Mouse (Mus musculus) bone marrow, adult 2 months (tissue): Measurements from ENCODE around the gene Gsk3b. TPM values are rescaled to one million over a fixed set of nuclear protein-coding genes. Genes with fewer than 3 reads are reported as not detected.
"Not testable (repeated sequence)": the region's sequence is repeated elsewhere in the genome, so short reads cannot be mapped to it uniquely, and the experiment has no call there.

Source experiments
- H3K27ac ChIP-seq: fragments of 200-500 bp; 2 replicates; pipeline ENCODE4 v1.5.1; 2012; ENCODE audit warnings: low read depth, mild to moderate bottlenecking, control low read depth, inconsistent platforms, low read length; ENCODE audit not compliant: control insufficient read depth, poor library complexity, insufficient read depth
- H3K4me1 ChIP-seq: fragments of 200-500 bp; 2 replicates; pipeline ENCODE4 v1.6.1; 2011; ENCODE audit warnings: low read length; ENCODE audit not compliant: control insufficient read depth, insufficient read depth
- H3K4me3 ChIP-seq: fragments of 200-500 bp; replicated peaks from 2 replicates; pipeline ENCODE3; 2011; ENCODE audit warnings: mild to moderate bottlenecking, low read depth, low read length, control low read depth; ENCODE audit not compliant: control insufficient read depth
- CTCF ChIP-seq: fragments of 200-500 bp; IDR thresholded peaks from 2 replicates; pipeline ENCODE4 v1.5.1; 2011; ENCODE audit warnings: low read length, control low read depth; ENCODE audit not compliant: control insufficient read depth, insufficient read depth
- POLR2A ChIP-seq: fragments of 200-500 bp; IDR thresholded peaks from 2 replicates; pipeline ENCODE4 v1.6.1; 2011; ENCODE audit warnings: low read depth, mild to moderate bottlenecking, control low read depth, low read length, borderline replicate concordance; ENCODE audit not compliant: control insufficient read depth
- WGBS: fragments of 180-500 bp; shearing (Covaris S2); methylation state at CpG from one replicate; pipeline ENCODE4 v1.1.7; 2018; 5-methylcytosine and 5-hydroxymethylcytosine counted together
- polyA plus RNA-seq: library from polyadenylated mRNA; stranded (reverse); fragments of >200 nt; gene quantifications from 2 replicates; pipeline ENCODE4 v1.2.4, GENCODE M21; 2011; ENCODE audit warnings: low replicate concordance; ENCODE audit not compliant: missing spikeins, insufficient read depth, insufficient read length

The Gsk3b gene
- polyA plus RNA-seq, 1 experiment, result 10.2 TPM

- no peak for TF ChIP-seq POLR2A
- TF ChIP-seq CTCF, result no peak
- no peak overlapping the region for H3K4me3 ChIP-seq
- H3K4me1 ChIP-seq, result peaks cover 4% of the 10 kb centered on the region; the same call in 1 of the 2 replicates
- WGBS, result 17% methylated on average over 5 of the region's 5 CpGs
- no peak overlapping the region for H3K27ac ChIP-seq
Observed at GRCm38 (mm10) chr16:38110575-38110974, 21.8 kb downstream of the Gsk3b start.

GRCm38 (mm10) chr16:38114074-38114473, 25.3 kb downstream of the Gsk3b start:
- Histone ChIP-seq H3K4me3 (no peak overlapping the region), H3K27ac (no peak overlapping the region), H3K4me1 (peaks cover 4% of the 10 kb centered on the region; the same call in 1 of the 2 replicates)
- WGBS, result 81% methylated on average over 2 of the region's 2 CpGs
- TF ChIP-seq CTCF, result no peak
- TF ChIP-seq POLR2A, result no peak

GRCm38 (mm10) chr16:38117909-38118308, 29.1 kb downstream of the Gsk3b start:
- WGBS, result 86% methylated on average over 9 of the region's 9 CpGs
- not testable (repeated sequence) for H3K4me3 ChIP-seq, H3K27ac ChIP-seq, H3K4me1 ChIP-seq

DNA sequence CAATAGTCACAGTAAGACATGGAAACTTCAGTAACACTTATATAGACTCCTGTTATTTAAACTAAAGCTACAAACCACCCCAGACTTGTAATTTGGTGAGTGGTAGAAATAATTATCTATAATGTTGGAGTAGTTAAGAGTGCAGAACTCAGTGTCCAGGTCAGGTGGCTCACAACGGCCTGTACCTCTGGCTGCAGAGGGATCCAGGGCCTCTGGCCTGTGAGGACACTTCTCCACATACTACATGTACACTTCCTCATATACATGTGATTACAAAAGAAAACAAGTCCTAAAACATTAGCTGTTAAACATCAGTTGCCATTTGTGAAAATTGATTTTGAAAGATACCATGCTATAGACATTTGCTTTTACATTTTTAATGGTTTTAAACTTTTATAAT, 29.9 kb downstream of the Gsk3b start:
- Histone ChIP-seq H3K4me1 (no peaks in the 10 kb centered on the region), H3K27ac (no peak overlapping the region), H3K4me3 (no peak overlapping the region)
- WGBS, result 68% methylated on average over 1 of the region's 1 CpGs
- TF ChIP-seq CTCF, result no peak
- no peak for TF ChIP-seq POLR2A

- no peaks in the 10 kb centered on the region for H3K4me1 ChIP-seq
- no peak overlapping the region for H3K27ac ChIP-seq
- WGBS, result 89% methylated on average over 5 of the region's 5 CpGs
- TF ChIP-seq POLR2A (no peak), CTCF (no peak)
- H3K4me3 ChIP-seq, result no peak overlapping the region
Observed at GRCm38 (mm10) chr16:38119286-38119685, 30.5 kb downstream of the Gsk3b start.

DNA sequence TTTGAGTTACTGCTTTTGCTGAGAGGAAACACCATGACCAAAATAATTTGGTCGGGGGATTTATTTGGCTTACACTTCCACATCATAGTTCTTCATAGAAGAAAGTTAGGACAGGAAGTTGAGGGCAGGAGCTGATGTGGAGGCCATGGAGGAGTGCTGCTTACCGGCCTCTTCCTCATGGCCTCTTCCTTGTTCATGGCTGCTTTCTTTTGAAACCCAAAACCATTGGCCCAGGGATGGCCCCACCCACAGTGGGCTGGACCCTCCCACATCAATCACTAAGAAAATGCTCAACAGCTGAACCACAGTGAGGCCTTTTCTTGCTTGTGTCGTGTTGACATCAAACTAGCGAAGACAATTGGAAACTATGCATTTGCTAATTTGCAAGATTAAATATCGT, 40.4 kb downstream of the Gsk3b start:
- 69% methylated on average over 5 of the region's 5 CpGs for WGBS
- TF ChIP-seq CTCF (no peak), POLR2A (no peak)
- Histone ChIP-seq H3K4me3 (no peak overlapping the region), H3K27ac (no peak overlapping the region), H3K4me1 (peaks cover 2% of the 10 kb centered on the region; the same call in 1 of the 2 replicates)

DNA sequence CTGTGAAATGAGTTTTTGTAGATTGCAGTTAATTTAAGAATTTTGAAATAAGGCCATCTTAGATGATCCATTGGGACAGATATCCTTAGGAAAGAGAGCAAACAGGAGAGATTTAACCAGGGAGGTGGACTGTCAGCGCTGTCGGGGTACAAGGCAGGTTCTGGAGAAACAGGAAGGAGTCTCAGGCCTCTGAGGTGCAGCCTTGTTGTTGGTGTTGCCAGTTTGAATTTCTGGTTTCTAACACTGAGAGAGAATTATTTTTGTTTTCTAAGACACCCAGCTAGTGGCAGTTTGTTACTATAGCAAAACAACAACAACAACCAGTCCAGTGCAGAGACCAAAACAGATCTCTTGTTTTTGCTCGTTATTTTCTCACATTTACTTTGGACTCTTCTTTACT, 42.2 kb downstream of the Gsk3b start:
- H3K4me1 ChIP-seq, result peaks cover 2% of the 10 kb centered on the region; the same call in 1 of the 2 replicates
- no peak overlapping the region for H3K4me3 ChIP-seq
- 51% methylated on average over 3 of the region's 3 CpGs for WGBS
- TF ChIP-seq POLR2A, result no peak
- no peak for TF ChIP-seq CTCF
- no peak overlapping the region for H3K27ac ChIP-seq

DNA sequence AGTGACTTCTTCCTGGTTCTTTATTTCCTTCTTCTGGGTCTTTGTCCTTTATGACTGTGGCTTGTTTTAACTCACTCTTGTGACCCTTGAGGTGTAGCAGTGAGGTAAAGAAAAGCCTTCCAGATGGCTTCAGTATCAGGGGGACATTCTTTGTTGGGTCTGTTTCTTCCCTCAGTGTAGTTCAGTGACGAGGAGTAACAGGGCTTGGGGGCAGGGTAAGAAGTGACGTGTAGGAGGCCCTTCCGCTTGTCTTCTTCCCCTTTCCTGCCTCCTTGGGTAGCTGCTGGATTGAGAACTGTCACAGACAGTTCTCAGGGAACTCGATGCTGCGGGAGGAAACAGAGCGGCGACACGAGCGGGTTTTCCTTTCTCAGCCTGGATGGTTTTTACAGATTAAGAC, 43.0 kb downstream of the Gsk3b start:
- TF ChIP-seq POLR2A (no peak), CTCF (no peak)
- no peak overlapping the region; the same call in 1 of the 2 replicates for H3K27ac ChIP-seq
- peaks cover 2% of the 10 kb centered on the region; the same call in 1 of the 2 replicates for H3K4me1 ChIP-seq
- WGBS, result 3% methylated on average over 9 of the region's 9 CpGs
- peak overlapping the region; percentile 61 for H3K4me3 ChIP-seq

DNA sequence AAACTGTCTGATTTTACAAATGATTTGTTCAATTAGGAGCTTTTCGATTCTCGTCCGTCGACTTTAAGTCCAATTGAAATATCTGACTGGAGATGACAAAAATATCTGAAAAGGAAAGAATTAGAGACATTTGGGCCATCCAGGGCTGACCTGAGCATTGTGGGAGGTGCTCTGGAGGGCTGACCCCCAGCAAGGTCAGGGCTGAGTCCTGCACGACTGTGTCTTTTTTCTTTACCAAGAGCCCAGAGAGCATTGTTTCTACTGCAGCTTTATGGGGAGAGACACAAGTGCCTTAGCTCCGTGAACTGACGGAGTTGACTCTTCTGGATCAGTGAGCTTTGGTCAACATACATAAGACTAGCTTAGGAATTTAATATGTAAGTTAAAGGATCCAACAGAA, 43.4 kb downstream of the Gsk3b start:
- peaks cover 2% of the 10 kb centered on the region; the same call in 1 of the 2 replicates for H3K4me1 ChIP-seq
- TF ChIP-seq CTCF (no peak), POLR2A (no peak)
- H3K27ac ChIP-seq, result no peak overlapping the region
- peak overlapping the region; percentile 61 for H3K4me3 ChIP-seq
- 38% methylated on average over 7 of the region's 7 CpGs for WGBS

- 74% methylated on average over 5 of the region's 5 CpGs for WGBS
- Histone ChIP-seq H3K27ac (no peak overlapping the region), H3K4me1 (no peaks in the 10 kb centered on the region), H3K4me3 (no peak overlapping the region)
- TF ChIP-seq CTCF, result peak; percentile 53
- TF ChIP-seq POLR2A, result no peak
Observed at GRCm38 (mm10) chr16:38137296-38137695, 48.5 kb downstream of the Gsk3b start.
